Mouse (Mus musculus) mesoderm, embryonic 11.5 days (tissue): Measurements from ENCODE around the gene Rab43.

ENCODE experiments used
- DNase-seq: peaks from one replicate; pipeline ENCODE4 v3.0.0-alpha.2; 2012; ENCODE audit warnings: low read depth, low spot score

Rab43 gene

DNA sequence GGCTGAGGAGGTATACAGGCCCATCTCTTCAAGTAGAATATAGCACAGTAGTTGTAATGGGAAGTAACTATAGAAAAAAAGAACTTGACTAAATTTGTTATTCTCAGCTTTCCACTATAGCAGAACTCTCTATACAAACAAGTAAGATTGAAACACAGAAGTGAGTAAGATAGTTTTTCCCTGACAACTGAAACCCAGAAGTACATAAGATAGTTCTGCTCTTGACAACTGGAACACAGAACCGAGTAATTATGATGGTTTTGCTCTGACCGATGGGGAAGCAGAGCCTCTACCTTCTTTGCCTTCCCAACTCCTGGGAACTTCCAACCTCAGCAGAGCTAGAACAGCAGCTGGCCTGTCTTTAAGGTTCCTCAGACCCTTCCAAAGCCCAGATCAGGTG lies 2.8 kb downstream of the Rab43 start:
- no peak for DNase-seq

GRCm38 (mm10) chr6:87808521-87808920 lies 3.4 kb downstream of the Rab43 start:
- DNase-seq: no peak

GRCm38 (mm10) chr6:87807735-87808440 lies 4.1 kb downstream of the Rab43 start:
- DNase-seq: no peak

- DNase-seq: no peak
Observed at GRCm38 (mm10) chr6:87806857-87807256, 5.1 kb downstream of the Rab43 start.

GRCm38 (mm10) chr6:87806028-87806427 lies 5.9 kb downstream of the Rab43 start:
- DNase-seq: no peak

- no peak for DNase-seq
Observed at GRCm38 (mm10) chr6:87805448-87805847, 6.5 kb downstream of the Rab43 start.

DNA sequence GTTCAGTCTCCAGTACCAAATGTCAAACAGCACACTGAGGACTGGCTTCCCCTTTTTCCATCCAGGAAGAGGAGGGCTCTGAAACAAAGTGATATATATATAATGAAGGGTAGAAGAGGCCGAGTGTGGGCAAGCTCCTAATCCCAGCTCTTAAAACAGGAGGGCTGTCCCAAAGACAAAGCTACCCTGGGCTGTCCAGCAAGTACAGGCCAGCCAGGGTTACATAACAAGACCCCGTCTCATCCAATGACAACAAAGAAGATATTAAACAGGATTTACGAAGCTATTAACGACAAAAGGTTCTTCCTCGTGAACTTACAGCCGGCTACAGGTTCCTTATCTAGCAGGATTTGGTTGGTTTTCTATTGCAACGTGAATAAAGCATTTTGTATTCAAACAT lies 7.1 kb downstream of the Rab43 start:
- DNase-seq: no peak

DNA sequence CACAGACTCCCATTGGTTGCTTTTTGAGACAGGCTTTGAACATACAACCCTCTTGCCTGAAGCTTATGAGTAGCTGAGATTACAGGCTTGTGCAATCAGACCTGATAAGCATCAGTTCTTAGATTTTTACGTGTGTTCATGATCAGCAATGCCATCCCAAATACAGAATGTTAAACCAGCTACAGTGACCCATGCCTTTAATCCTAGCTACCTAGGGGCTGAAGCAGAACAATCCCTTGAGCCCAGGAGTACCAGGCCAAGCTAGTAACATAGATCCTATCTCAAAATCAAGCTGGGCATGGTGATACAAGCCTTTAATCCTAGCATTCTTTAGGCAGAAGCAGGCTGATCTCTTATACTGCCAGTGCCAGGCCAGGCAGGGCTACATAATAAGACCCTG lies 7.9 kb downstream of the Rab43 start:
- DNase-seq: no peak

DNA sequence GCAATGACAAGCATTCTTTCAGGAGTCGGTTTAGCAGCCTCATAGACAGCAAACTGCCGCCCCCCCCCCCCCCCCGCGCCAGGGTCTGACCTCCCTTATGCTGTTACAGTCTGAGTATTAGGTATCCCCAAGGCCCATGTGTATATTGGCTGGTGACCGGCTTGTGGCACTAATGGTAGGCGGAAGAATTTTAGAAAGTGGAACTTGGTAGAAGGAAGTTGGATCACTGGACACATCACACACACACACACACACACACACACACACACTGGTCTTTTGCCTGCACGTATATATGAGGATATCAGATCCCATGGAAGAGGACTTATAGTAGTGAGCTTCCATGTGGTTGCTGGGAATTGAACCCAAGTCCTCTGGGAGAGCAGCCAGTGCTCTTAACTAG lies 9.5 kb downstream of the Rab43 start:
- DNase-seq: no peak

DNA sequence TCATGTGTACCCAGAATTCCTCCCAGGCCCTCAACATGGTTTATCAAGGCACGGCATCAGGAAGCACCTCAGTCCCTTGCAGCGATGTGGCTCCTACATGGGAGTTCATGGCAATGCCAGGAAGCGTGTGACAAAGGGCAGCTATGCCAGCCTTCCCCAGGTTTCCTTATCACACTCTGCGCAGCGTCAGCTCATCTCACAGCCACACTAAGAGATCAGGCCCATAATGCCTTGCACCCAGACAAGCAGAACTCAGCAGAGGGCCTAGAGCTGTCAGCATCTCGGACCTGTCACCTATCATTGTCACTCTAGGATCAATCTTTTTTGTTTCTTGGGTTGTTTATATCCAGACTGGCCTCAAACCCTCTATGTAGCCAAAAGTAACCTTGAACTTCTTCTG lies 12.4 kb downstream of the Rab43 start:
- no peak for DNase-seq

DNA sequence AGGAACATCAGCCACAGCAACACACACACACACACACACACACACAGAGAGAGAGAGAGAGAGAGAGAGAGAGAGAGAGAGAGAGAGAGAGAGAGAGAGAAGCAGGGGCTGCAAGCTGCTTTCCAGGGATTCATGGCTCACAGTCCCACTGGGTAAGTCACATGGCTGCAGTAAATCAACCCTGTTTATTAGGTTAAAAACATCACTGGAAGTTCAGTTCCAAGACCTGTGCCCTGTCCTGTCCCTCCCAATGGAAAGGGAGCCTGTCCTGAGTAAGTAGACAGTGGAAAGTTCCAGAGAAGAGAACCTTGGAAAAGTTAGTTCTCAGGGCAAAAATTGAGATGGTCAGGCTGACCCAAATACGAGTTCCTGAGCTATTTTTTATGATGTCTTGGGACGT lies 14.6 kb downstream of the Rab43 start:
- DNase-seq: no peak

GRCm38 (mm10) chr6:87796251-87796880 lies 15.6 kb downstream of the Rab43 start:
- no peak for DNase-seq

DNA sequence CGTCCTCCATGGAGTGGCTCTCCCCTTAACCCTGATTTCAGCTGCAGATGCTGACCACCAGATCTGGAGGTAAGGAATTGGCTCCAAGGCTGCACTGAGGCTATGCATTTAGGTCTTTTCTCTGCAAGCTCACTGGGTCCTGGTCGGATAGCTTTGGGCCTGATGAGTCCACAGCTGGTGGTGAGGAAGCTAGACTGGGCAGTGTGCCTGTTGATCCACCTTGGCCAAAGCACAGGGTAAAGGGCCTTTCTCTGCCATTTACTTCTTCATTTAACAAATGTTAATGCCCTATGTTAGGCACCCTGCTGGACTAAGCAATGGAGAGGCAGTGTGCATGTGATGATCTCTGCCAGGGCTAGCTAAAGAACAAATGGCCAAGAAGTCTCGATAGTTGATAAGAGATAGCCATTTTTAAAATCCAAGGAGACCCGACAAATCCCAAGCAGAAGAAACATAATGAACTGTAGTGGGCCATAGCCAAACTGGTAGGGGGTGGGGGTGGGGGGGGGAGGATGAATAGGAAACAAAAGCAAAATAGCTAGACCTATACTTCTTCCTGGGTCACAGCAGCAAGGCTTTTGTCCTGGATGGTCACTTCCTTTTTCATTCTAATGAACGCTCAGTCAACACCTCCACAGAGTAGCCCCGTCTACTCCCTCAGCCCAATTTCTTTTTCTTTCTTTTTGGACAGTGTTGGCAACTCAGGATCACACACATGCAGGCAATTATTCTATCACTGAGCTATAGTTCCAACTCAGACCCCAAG lies 16.4 kb downstream of the Rab43 start:
- no peak for DNase-seq

- DNase-seq: no peak
Observed at GRCm38 (mm10) chr6:87793821-87794510, 18.0 kb downstream of the Rab43 start.

DNA sequence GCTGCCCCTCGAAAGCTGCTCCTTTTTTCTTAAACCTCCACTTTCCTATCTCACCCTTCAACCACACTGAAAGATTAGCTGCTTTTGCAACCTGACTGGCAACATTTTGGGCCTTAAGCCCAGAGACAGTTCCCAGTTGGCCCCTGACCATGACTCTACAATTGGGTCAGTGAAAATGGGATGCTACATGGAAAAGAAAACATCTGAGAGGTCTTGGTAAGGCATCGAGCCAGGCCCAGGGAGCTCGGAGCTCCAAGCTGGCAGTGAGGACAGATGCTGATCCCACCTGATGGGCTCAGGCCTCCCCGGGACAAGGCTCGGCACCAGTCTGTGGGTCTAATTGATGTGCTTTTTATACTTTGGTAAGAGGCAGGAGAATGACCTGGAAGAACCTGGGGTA lies 20.1 kb downstream of the Rab43 start:
- no peak for DNase-seq

DNA sequence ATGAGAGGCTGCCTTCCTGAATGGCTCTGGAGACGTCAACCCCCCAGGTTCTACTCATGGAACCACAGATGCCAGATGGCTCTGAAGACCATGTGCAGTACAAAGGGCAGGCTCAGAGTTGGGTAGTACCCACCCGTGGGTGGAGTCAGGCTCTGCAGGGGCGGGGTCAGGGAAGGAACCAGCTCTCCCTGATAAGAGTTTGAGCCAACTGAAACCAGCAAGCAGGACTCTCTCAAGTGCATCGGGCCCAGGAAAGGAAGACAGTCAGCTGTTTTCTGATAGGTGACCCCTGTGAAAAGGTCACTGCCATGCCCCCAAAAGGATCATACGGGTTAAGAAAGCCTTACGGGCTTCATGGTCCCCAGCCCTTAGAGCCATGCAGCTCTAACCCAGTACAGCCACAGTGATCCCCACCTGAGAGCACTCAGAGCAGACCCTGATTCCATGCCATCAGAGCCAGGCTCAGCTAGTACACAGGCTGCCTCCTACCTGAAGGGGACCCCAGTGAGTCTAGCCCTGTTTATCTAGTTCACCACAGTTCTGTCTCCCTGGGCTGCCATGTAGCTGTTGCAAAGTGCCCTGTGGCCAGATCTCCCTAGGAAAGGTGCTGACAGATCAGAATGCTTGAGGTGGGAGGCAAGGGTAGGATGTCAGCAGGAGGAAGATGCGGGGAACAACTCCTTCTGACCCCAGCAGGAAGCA lies 21.0 kb downstream of the Rab43 start:
- DNase-seq: no peak

GRCm38 (mm10) chr6:87789791-87790190 lies 22.2 kb downstream of the Rab43 start:
- no peak for DNase-seq

- DNase-seq: no peak
Observed at GRCm38 (mm10) chr6:87788896-87789587, 22.9 kb downstream of the Rab43 start.

GRCm38 (mm10) chr6:87788266-87788895 lies 23.6 kb downstream of the Rab43 start:
- DNase-seq: no peak

DNA sequence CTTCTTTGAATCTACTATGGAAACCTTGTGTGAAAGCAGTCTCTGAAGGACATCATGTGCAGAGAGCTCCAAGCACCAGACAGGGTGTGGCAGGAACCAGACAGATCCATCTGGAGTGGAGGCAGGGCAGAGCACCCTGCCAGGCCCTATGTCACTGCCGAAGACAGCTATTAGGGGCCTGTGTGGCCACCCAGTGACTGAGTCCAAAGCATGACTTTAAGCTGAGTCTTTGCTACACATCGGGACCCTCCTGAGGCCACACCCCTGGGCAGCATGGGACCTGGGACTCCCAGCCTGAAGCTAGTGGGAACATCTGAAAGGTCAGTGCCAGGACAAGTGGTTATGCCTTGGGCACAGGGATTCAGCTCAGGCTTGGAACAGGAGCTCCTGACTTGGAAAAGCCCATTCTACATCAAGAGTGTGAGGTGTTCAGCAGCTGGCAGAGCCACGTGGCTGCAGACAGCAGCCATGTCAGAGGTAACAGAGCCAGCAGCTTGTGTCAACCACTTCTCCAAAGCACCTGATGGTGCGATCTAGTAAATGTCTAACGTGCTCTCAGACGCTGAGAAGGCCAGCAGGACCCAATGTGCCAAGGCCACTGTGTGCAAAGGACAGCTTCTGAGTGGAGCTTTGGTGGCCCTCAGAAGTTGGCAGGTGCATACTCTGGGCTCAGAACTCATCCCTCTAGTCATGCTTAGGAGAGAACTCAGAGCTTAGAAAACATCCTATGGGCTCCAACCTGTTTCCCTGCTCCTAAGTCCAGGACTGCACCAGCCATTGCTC lies 24.7 kb downstream of the Rab43 start:
- no peak for DNase-seq
